Mouse (Mus musculus): ENCODE results near the gene Rab4a. TPM values are rescaled to one million over a fixed set of nuclear protein-coding genes. Genes with fewer than 3 reads are reported as not detected.

Rab4a gene
- polyA plus RNA-seq, 1 experiment from 2014 or later: 61.2 TPM

DNA sequence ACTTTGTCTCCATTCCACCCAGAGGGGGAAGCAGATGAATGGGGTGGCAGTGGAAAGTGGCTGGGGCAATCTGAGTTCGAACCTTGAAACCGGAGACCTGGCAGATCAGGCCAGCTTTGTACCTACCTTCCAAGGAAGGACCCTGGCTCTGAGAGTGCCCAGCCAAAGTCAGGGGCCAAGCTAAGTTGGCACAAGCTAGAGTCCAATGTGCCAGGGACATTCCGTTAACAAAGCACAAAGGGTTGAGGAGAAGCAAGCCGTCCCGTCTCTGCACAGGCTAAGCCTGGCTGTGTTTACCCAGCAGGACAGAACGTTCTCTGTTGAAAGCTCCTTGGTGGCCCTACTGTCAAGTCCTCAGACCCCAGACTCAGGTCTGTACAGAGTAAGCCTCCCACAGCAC is 19.6 kb upstream of the Rab4a start:
- Histone ChIP-seq H3K4me2 (no peak overlapping the region), H3K9me3 (ENCODE audit: control insufficient read depth, low read length) (no peaks in the 10 kb centered on the region), H3K27me3 (ENCODE audit: control insufficient read depth, insufficient read depth, low read length) (no peaks in the 10 kb centered on the region; the same call in none of the 2 replicates), H3K36me3 (ENCODE audit: control insufficient read depth, insufficient read depth, low read length) (no peaks in the 10 kb centered on the region), H3K4me1 (ENCODE audit: control insufficient read depth, insufficient read depth, low read length) (peaks cover 4% of the 10 kb centered on the region; the same call in 1 of the 2 replicates), H3K4me3 (ENCODE audit: low read depth, low read length) (no peak overlapping the region), H3K9ac (ENCODE audit: low read length) (no peak overlapping the region), H3K27ac (ENCODE audit: low read depth, low read length) (no peak overlapping the region)
- ATAC-seq (ENCODE audit: low FRiP score): no peak
- DNase-seq (ENCODE audit: low spot score, missing footprints): no peak
- 81% methylated on average over 6 of the region's 6 CpGs for WGBS

DNA sequence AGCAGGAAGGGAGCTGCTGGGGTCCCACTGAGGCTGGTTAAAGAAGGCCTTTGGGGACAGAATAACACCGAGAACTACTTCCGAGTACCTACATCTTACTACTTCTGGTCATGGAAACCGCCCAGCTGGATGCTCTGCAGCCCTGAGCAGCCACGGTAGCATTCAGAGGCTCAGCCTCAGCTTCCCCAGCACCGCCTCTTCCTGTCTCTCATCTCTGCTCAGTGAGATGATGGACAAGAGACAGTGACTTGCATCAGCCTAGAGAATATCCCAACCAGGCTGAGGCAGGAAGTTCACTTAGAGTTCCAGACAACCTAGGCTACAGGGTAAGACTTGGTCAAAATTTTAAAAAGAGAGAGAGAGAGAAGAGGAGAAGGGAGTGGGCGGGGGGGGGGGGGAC is 19.1 kb upstream of the Rab4a start:
- Histone ChIP-seq H3K27ac (ENCODE audit: low read depth, low read length) (no peak overlapping the region), H3K9me3 (ENCODE audit: control insufficient read depth, low read length) (no peaks in the 10 kb centered on the region), H3K4me1 (ENCODE audit: control insufficient read depth, insufficient read depth, low read length) (peaks cover 9% of the 10 kb centered on the region; the same call in 1 of the 2 replicates), H3K4me3 (ENCODE audit: low read depth, low read length) (no peak overlapping the region), H3K36me3 (ENCODE audit: control insufficient read depth, insufficient read depth, low read length) (no peaks in the 10 kb centered on the region), H3K27me3 (ENCODE audit: control insufficient read depth, insufficient read depth, low read length) (no peaks in the 10 kb centered on the region; the same call in 1 of the 2 replicates), H3K9ac (ENCODE audit: low read length) (no peak overlapping the region), H3K4me2 (no peak overlapping the region)
- ATAC-seq (ENCODE audit: low FRiP score) (no peak), DNase-seq (ENCODE audit: low spot score, missing footprints) (no peak)
- WGBS: 82% methylated on average over 6 of the region's 6 CpGs

DNA sequence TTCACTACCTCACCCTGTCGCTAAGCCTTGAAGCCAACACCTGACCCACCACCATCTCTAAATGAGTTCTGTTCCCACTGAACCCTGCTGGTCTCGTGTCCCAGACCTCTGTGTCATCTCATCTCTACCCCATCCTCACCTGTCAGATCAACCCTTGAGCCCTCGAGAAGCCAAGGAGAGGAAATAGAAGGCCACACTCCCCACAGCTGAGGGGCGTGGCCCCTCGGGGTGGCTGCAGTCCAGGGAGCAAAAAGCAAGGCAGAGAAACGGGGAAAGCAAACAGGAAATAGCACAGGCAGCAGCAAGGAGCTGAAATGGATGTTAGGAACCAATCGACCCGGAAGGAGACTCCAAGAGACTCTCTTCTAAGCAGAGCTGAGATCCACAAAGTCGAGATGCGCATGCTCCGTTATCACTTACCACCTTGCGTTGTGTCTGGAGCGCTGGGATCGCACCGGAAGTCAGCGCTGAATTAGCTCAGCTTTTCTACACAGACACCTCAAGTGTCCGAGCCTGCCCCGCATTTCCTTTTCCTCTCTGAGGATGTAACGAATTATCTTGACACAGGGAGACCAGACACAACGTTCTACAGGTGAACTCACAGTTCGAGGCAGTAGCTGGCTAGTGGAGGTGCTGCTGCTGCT is 18.4 kb upstream of the Rab4a start:
- Histone ChIP-seq H3K9me3 (ENCODE audit: control insufficient read depth, low read length) (no peaks in the 10 kb centered on the region), H3K4me3 (ENCODE audit: low read depth, low read length) (no peak overlapping the region), H3K27ac (ENCODE audit: low read depth, low read length) (no peak overlapping the region), H3K4me2 (no peak overlapping the region), H3K27me3 (ENCODE audit: control insufficient read depth, insufficient read depth, low read length) (no peaks in the 10 kb centered on the region; the same call in 1 of the 2 replicates), H3K4me1 (ENCODE audit: control insufficient read depth, insufficient read depth, low read length) (peaks cover 13% of the 10 kb centered on the region), H3K36me3 (ENCODE audit: control insufficient read depth, insufficient read depth, low read length) (no peaks in the 10 kb centered on the region), H3K9ac (ENCODE audit: low read length) (no peak overlapping the region)
- DNase-seq (ENCODE audit: low spot score, missing footprints) (no peak), ATAC-seq (ENCODE audit: low FRiP score) (no peak)
- WGBS: 58% methylated on average over 21 of the region's 21 CpGs

DNA sequence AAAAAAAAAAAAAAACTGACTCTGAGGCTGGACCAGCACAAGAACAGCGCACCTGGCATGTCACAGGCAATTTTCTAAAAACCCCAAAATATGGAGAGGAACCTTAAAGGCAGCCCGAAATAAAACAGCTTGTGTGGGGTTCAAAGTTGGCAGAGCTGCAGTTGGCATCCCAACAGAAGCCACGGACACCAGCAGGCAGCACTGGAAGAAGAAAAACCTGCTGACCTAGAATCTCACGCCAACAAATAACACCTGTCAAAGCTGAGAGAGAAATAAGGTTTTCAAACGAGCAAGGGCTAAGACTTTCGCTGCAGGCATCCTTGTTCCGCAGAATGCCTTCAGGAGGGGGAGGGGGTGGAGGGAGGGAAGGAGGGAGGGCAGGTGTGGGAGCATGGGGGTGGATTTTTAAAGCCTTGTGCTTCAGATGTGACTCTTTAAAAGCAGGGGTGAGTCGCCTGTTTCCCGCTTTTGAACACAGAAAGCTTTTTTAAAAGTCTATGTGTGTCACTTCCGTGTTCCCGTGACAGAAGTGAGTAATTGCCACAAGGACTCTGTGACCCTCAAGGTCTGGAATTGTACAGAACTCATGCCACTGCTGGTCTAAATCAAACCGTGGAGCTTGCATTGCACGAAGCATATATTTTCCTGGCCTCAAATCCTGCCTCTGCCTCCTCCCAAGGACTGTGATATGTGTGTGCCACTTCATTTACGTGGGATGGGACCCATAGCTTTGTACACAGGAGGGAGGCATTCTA is 17.2 kb upstream of the Rab4a start:
- DNase-seq (ENCODE audit: low spot score, missing footprints): no peak
- H3K4me2 ChIP-seq: no peak overlapping the region
- H3K4me3 ChIP-seq (ENCODE audit: low read depth, low read length): no peak overlapping the region
- H3K9ac ChIP-seq (ENCODE audit: low read length): no peak overlapping the region
- no peaks in the 10 kb centered on the region for H3K9me3 ChIP-seq (ENCODE audit: control insufficient read depth, low read length)
- no peak for ATAC-seq (ENCODE audit: low FRiP score)
- H3K27ac ChIP-seq (ENCODE audit: low read depth, low read length): no peak overlapping the region
- no peaks in the 10 kb centered on the region for H3K36me3 ChIP-seq (ENCODE audit: control insufficient read depth, insufficient read depth, low read length)
- no peaks in the 10 kb centered on the region for H3K27me3 ChIP-seq (ENCODE audit: control insufficient read depth, insufficient read depth, low read length)
- WGBS: 58% methylated on average over 14 of the region's 14 CpGs
- peaks cover 13% of the 10 kb centered on the region for H3K4me1 ChIP-seq (ENCODE audit: control insufficient read depth, insufficient read depth, low read length)

DNA sequence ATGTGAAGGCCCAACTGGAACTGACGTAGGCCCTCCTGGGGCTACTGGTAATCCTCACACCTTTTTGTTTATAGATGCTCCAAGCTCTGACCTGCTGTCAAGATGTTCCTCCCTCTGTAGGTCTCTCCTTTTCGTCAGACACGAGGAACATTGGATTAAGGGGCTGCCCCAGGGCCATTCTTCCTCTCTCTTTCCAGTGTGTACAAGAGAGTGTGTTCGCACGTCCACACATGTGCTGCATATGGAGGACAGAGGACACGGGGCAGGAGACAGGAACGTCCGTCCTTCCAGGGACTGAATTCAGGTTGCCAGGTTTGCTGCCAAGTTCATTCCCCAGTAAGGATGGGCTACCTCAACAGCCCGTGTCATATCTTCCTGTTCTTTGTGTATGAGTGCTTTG is 16.3 kb upstream of the Rab4a start:
- ATAC-seq (ENCODE audit: low FRiP score) (no peak), DNase-seq (ENCODE audit: low spot score, missing footprints) (no peak)
- WGBS: 76% methylated on average over 9 of the region's 9 CpGs
- Histone ChIP-seq H3K4me3 (ENCODE audit: low read depth, low read length) (no peak overlapping the region), H3K27me3 (ENCODE audit: control insufficient read depth, insufficient read depth, low read length) (no peaks in the 10 kb centered on the region), H3K36me3 (ENCODE audit: control insufficient read depth, insufficient read depth, low read length) (no peaks in the 10 kb centered on the region), H3K4me1 (ENCODE audit: control insufficient read depth, insufficient read depth, low read length) (peaks cover 13% of the 10 kb centered on the region), H3K4me2 (no peak overlapping the region), H3K9me3 (ENCODE audit: control insufficient read depth, low read length) (no peaks in the 10 kb centered on the region), H3K9ac (ENCODE audit: low read length) (no peak overlapping the region), H3K27ac (ENCODE audit: low read depth, low read length) (no peak overlapping the region)

DNA sequence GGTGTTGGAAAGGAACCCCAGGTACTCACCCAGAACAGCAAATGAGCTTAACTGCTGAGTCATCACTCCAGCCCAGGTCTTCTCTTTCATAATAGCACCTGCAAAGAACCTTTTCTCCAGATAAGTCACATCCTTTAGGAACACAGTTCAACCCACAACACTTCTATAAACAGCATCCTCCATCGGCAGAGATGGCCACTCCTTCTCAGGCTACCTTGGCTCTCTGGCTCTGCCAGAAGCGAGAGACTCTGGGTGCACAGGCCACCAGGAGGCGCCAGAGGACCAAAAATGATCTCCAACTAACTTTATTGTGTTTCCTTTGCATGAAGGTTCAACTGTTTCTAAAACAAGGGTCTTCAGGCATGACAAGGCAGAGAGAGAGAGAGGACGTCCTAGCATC is 15.8 kb upstream of the Rab4a start:
- Histone ChIP-seq H3K4me2 (no peak overlapping the region), H3K4me1 (ENCODE audit: control insufficient read depth, insufficient read depth, low read length) (peaks cover 13% of the 10 kb centered on the region), H3K4me3 (ENCODE audit: low read depth, low read length) (no peak overlapping the region), H3K9ac (ENCODE audit: low read length) (no peak overlapping the region), H3K27ac (ENCODE audit: low read depth, low read length) (no peak overlapping the region), H3K27me3 (ENCODE audit: control insufficient read depth, insufficient read depth, low read length) (no peaks in the 10 kb centered on the region), H3K36me3 (ENCODE audit: control insufficient read depth, insufficient read depth, low read length) (no peaks in the 10 kb centered on the region), H3K9me3 (ENCODE audit: control insufficient read depth, low read length) (no peaks in the 10 kb centered on the region)
- 5% methylated on average over 4 of the region's 4 CpGs for WGBS
- DNase-seq (ENCODE audit: low spot score, missing footprints): peak; percentile 99
- ATAC-seq (ENCODE audit: low FRiP score): no peak

DNA sequence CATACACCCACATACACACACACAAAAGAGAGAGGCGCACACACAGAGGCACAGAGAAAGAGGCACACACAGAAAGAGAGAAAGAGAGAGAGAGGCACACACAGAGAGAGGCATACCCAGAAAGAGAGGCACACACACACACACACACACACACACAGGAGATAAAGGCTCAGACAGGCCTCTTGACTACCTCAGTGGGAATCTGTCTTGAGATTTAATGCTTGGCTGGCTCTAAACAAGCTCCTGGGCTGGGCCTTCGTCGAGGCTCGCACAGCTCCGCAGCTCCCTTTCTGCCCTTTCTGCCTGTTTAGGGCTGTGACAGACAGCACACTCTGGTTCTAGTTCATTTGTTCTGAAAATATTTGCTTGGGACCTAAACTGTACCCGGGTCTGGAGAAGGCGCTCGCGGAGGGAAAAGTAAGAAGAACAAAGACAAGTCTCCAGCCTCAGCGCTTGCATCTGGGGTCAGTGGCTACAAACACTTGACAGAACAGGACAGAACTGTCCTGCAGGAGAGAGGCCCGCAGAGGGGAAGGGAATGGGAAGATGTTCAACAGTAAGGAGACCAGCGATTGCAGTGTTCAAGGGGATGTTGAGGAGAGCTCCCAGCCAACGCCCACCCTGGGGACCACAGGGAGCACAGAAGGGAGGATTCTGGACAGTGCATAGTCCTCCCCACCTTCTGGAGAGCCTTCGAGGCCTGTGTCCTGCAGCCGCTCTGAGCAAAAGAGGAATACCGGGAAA is 14.5 kb upstream of the Rab4a start:
- Histone ChIP-seq H3K4me3 (ENCODE audit: low read depth, low read length) (no peak overlapping the region), H3K9ac (ENCODE audit: low read length) (peak overlapping the region; percentile 41), H3K27me3 (ENCODE audit: control insufficient read depth, insufficient read depth, low read length) (no peaks in the 10 kb centered on the region), H3K36me3 (ENCODE audit: control insufficient read depth, insufficient read depth, low read length) (no peaks in the 10 kb centered on the region), H3K4me1 (ENCODE audit: control insufficient read depth, insufficient read depth, low read length) (peaks cover 13% of the 10 kb centered on the region), H3K4me2 (peak overlapping the region; percentile 17; the same call in 1 of the 2 replicates), H3K27ac (ENCODE audit: low read depth, low read length) (peak overlapping the region; percentile 87), H3K9me3 (ENCODE audit: control insufficient read depth, low read length) (no peaks in the 10 kb centered on the region)
- ATAC-seq (ENCODE audit: low FRiP score) (peak; percentile 84), DNase-seq (ENCODE audit: low spot score, missing footprints) (peak; percentile 91)
- WGBS: 22% methylated on average over 16 of the region's 16 CpGs

DNA sequence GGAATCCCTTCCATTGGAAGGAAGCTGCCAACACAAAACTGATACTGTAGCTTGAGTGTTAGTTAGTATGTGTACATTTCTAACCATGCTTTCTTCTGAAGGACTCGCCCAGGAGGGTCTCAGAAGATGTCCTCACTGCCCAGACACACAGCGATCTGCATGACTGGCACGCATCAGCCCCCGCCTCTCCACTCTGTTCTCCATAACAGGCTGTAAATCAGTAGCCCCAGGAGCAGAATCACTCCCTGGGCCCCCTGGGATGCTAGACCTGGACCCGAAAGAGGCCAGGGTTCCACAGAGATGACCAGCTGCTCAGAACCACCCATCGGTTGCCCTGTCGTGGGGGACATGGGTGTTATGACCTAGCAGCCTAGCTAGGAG is 13.9 kb upstream of the Rab4a start:
- no peaks in the 10 kb centered on the region for H3K36me3 ChIP-seq (ENCODE audit: control insufficient read depth, insufficient read depth, low read length)
- no peaks in the 10 kb centered on the region for H3K9me3 ChIP-seq (ENCODE audit: control insufficient read depth, low read length)
- H3K9ac ChIP-seq (ENCODE audit: low read length): peak overlapping the region; percentile 39; the same call in 1 of the 2 replicates
- no peaks in the 10 kb centered on the region for H3K27me3 ChIP-seq (ENCODE audit: control insufficient read depth, insufficient read depth, low read length)
- H3K4me1 ChIP-seq (ENCODE audit: control insufficient read depth, insufficient read depth, low read length): peaks cover 13% of the 10 kb centered on the region
- peak overlapping the region; percentile 87 for H3K27ac ChIP-seq (ENCODE audit: low read depth, low read length)
- DNase-seq (ENCODE audit: low spot score, missing footprints) (no peak), ATAC-seq (ENCODE audit: low FRiP score) (no peak)
- 68% methylated on average over 7 of the region's 7 CpGs for WGBS
- H3K4me3 ChIP-seq (ENCODE audit: low read depth, low read length): no peak overlapping the region
- H3K4me2 ChIP-seq: no peak overlapping the region; the same call in 1 of the 2 replicates

DNA sequence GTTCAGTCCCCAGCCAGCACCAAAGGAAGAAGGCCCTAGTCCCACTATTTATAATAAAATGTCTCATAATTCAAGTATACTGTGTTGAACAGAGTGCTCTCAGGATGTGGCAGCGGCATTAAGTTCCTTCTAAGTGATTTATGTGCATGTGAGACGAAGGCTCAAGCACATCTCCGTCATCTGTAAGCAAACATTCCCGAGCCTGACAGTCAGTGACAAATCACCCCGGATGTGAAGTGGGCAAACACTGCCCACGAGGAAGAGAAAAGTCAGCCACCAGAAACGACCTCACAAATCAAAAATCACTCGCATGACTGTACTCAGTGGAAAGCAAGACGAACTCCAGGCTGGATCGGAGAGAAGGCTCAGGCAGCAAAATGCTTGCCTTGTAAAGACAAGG is 11.9 kb upstream of the Rab4a start:
- Histone ChIP-seq H3K36me3 (ENCODE audit: control insufficient read depth, insufficient read depth, low read length) (no peaks in the 10 kb centered on the region), H3K4me3 (ENCODE audit: low read depth, low read length) (no peak overlapping the region), H3K4me2 (no peak overlapping the region), H3K27ac (ENCODE audit: low read depth, low read length) (no peak overlapping the region), H3K9ac (ENCODE audit: low read length) (no peak overlapping the region), H3K9me3 (ENCODE audit: control insufficient read depth, low read length) (no peaks in the 10 kb centered on the region), H3K4me1 (ENCODE audit: control insufficient read depth, insufficient read depth, low read length) (peaks cover 13% of the 10 kb centered on the region), H3K27me3 (ENCODE audit: control insufficient read depth, insufficient read depth, low read length) (no peaks in the 10 kb centered on the region)
- DNase-seq (ENCODE audit: low spot score, missing footprints) (no peak), ATAC-seq (ENCODE audit: low FRiP score) (no peak)
- WGBS: 80% methylated on average over 10 of the region's 10 CpGs

Data from midbrain, embryonic 11.5 days (tissue).